Mouse (Mus musculus): Measurements from ENCODE around the gene Osgep. TPM values are rescaled to one million over a fixed set of nuclear protein-coding genes. Genes with fewer than 3 reads are reported as not detected.

Osgep gene
- polyA plus RNA-seq, 1 experiment from 2014 or later, result 134 TPM

DNA sequence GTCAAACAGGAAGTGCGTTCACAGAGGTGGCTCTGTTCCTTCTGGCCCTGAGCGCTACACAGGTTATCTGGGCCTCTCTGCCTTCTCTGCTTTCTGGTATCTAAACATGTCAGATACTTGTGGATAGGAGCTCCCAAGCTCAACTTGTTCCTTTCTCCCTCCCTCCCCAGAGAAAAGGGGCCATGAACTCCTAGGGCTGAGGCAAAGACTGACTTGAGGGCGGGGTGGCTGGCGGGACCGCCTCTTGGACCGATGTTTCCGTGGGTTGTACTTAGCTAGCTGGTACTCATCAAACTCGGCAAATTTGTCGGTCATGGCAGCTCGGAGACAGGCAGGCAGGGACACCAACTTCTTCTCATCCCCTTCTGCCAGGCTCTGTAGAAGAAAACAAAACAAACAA lies 62.1 kb downstream of the Osgep start:
- H3K9me3 ChIP-seq (ENCODE audit: control insufficient read depth, low read length), result no peaks in the 10 kb centered on the region; the same call in 1 of the 2 replicates
- WGBS, result 81% methylated on average over 10 of the region's 10 CpGs
- no peaks in the 10 kb centered on the region for H3K27me3 ChIP-seq (ENCODE audit: control insufficient read depth, insufficient read depth, low read length)
- no peaks in the 10 kb centered on the region for H3K4me1 ChIP-seq (ENCODE audit: control insufficient read depth in 2 of 2, insufficient read depth in 2 of 2, low read length in 2 of 2)
- ATAC-seq (ENCODE audit: insufficient number of reproducible peaks, insufficient read depth, low FRiP score, low read depth), result no peak
- no peak overlapping the region for H3K4me2 ChIP-seq (ENCODE audit: low read length)
- no peak overlapping the region for H3K27ac ChIP-seq (replicated peaks in 1 of 2; ENCODE audit: control insufficient read depth in 1 of 2, insufficient read depth in 1 of 2, low read depth in 2 of 2, low read length in 2 of 2)
- no peak overlapping the region for H3K9ac ChIP-seq (ENCODE audit: low read length)
- H3K4me3 ChIP-seq (ENCODE audit: control insufficient read depth in 1 of 2, insufficient read depth in 1 of 2, low read depth in 1 of 2, low read length in 2 of 2), result no peak overlapping the region
- H3K36me3 ChIP-seq (ENCODE audit: control insufficient read depth, insufficient read depth, low read length), result peaks cover 32% of the 10 kb centered on the region

Other genes starting within 250 kb of the Osgep start
- gene Olfr747, start 231.7 kb downstream of the Osgep start, polyA plus RNA-seq (2014; fragmentation: Nextera tagmentation; extraction: Ambion mirVana), result not detected in 2 replicates
- not detected in 2 replicates for gene Olfr748, start 217.5 kb downstream of the Osgep start, polyA plus RNA-seq (2014; fragmentation: Nextera tagmentation; extraction: Ambion mirVana)
- not detected in 2 replicates for gene Olfr749, start 179.8 kb downstream of the Osgep start, polyA plus RNA-seq (2014; fragmentation: Nextera tagmentation; extraction: Ambion mirVana)
- gene Ttc5, start 139.4 kb downstream of the Osgep start, polyA plus RNA-seq (2014; fragmentation: Nextera tagmentation; extraction: Ambion mirVana), result 48.8 and 51.8 TPM in 2 replicates
- not detected in 2 replicates for gene Ccnb1ip1, start 117.2 kb downstream of the Osgep start, polyA plus RNA-seq (2014; fragmentation: Nextera tagmentation; extraction: Ambion mirVana)
- 42.4 and 46.0 TPM in 2 replicates for gene Parp2, start 117.1 kb downstream of the Osgep start, polyA plus RNA-seq (2014; fragmentation: Nextera tagmentation; extraction: Ambion mirVana)
- 6.6 and 8.3 TPM in 2 replicates for gene Tep1, start 54.3 kb downstream of the Osgep start, polyA plus RNA-seq (2014; fragmentation: Nextera tagmentation; extraction: Ambion mirVana)
- 0.11 and 0.26 TPM in 2 replicates for gene Klhl33, start 27.4 kb downstream of the Osgep start, polyA plus RNA-seq (2014; fragmentation: Nextera tagmentation; extraction: Ambion mirVana)
- 127 and 132 TPM in 2 replicates for gene Apex1, start 75 bp upstream of the Osgep start, polyA plus RNA-seq (2014; fragmentation: Nextera tagmentation; extraction: Ambion mirVana)
- 24.0 and 35.1 TPM in 2 replicates for gene Pip4p1, start 6.0 kb upstream of the Osgep start, polyA plus RNA-seq (2014; fragmentation: Nextera tagmentation; extraction: Ambion mirVana)
- 30.5 and 32.2 TPM in 2 replicates for gene Pnp, start 6.2 kb upstream of the Osgep start, polyA plus RNA-seq (2014; fragmentation: Nextera tagmentation; extraction: Ambion mirVana)
- gene Gm49342, start 19.6 kb upstream of the Osgep start, polyA plus RNA-seq (2014; fragmentation: Nextera tagmentation; extraction: Ambion mirVana), result not detected in 2 replicates
- 0.36 and 0.59 TPM in 2 replicates for gene Pnp2, start 31.1 kb upstream of the Osgep start, polyA plus RNA-seq (2014; fragmentation: Nextera tagmentation; extraction: Ambion mirVana)
- gene Rnase10, start 82.9 kb upstream of the Osgep start, polyA plus RNA-seq (2014; fragmentation: Nextera tagmentation; extraction: Ambion mirVana), result 0.32 and 0.57 TPM in 2 replicates
- not detected in 2 replicates for gene Rnase9, start 117.0 kb upstream of the Osgep start, polyA plus RNA-seq (2014; fragmentation: Nextera tagmentation; extraction: Ambion mirVana)
- not detected in 2 replicates for gene Rnase11, start 125.3 kb upstream of the Osgep start, polyA plus RNA-seq (2014; fragmentation: Nextera tagmentation; extraction: Ambion mirVana)
- 0.82 TPM in 1 of 2 replicates, not detected in the other for gene Rnase12, start 132.8 kb upstream of the Osgep start, polyA plus RNA-seq (2014; fragmentation: Nextera tagmentation; extraction: Ambion mirVana)
- gene Olfr750, start 149.5 kb upstream of the Osgep start, polyA plus RNA-seq (2014; fragmentation: Nextera tagmentation; extraction: Ambion mirVana), result not detected in 2 replicates
- gene Rnase4, start 166.2 kb upstream of the Osgep start, polyA plus RNA-seq (2014; fragmentation: Nextera tagmentation; extraction: Ambion mirVana), result 25.0 and 29.7 TPM in 2 replicates
- gene Ang, start 166.3 kb upstream of the Osgep start, polyA plus RNA-seq (2014; fragmentation: Nextera tagmentation; extraction: Ambion mirVana), result 3.8 and 4.8 TPM in 2 replicates
- not detected in 2 replicates for gene Eddm3b, start 189.5 kb upstream of the Osgep start, polyA plus RNA-seq (2014; fragmentation: Nextera tagmentation; extraction: Ambion mirVana)
- 0.24 and 1.0 TPM in 2 replicates for gene Rnase6, start 199.0 kb upstream of the Osgep start, polyA plus RNA-seq (2014; fragmentation: Nextera tagmentation; extraction: Ambion mirVana)
- 0.47 and 1.1 TPM in 2 replicates for gene Rnase1, start 221.9 kb upstream of the Osgep start, polyA plus RNA-seq (2014; fragmentation: Nextera tagmentation; extraction: Ambion mirVana)
- gene Rnase2b, start 237.4 kb upstream of the Osgep start, polyA plus RNA-seq (2014; fragmentation: Nextera tagmentation; extraction: Ambion mirVana), result not detected in 2 replicates

Data from heart, embryonic 14.5 days (tissue).